Mouse (Mus musculus): ENCODE results near the gene Foxred1. TPM values are rescaled to one million over a fixed set of nuclear protein-coding genes. Genes with fewer than 3 reads are reported as not detected.

Foxred1 gene
- polyA plus RNA-seq (2012; rRNA removed) = 6.1 and 10.6 TPM in 2 replicates

GRCm38 (mm10) chr9:35210542-35211474 lies at the start of gene Foxred1:
Gene Foxred1, minus strand, starts transcription at chr9:35211055.
- H3K36me3 ChIP-seq (ENCODE audit: control insufficient read depth, insufficient read depth, low read length) = peaks cover 51% of the 10 kb centered on the region
- H3K27ac ChIP-seq (ENCODE audit: insufficient read depth, low read depth, low read length) = peak within 1 kb of the TSS; percentile 89
- no peaks in the 10 kb centered on the region for H3K27me3 ChIP-seq (ENCODE audit: control insufficient read depth, insufficient read depth, low read length)
- peak within 1 kb of the TSS; percentile 88 for H3K4me3 ChIP-seq (ENCODE audit: low read depth, low read length)
- under 1% methylated on average over 72 of the region's 72 CpGs for WGBS
- peak; percentile 92 for TF ChIP-seq POLR2A (IDR thresholded peaks at IDR 0.05; ENCODE audit: low read depth, low read length)
- TF ChIP-seq CTCF (IDR thresholded peaks at IDR 0.05; ENCODE audit: extremely low read depth, insufficient read length, insufficient replicate concordance, low read depth, low read length) = no peak
- H3K4me1 ChIP-seq (ENCODE audit: control insufficient read depth, insufficient read depth, insufficient read length, low read length) = peaks cover 5% of the 10 kb centered on the region; the same call in 1 of the 2 replicates

GRCm38 (mm10) chr9:35257365-35257764 lies 46.5 kb upstream of the Foxred1 start:
- H3K4me1 ChIP-seq (ENCODE audit: control insufficient read depth, insufficient read depth, insufficient read length, low read length) = peaks cover 12% of the 10 kb centered on the region; the same call in 1 of the 2 replicates
- TF ChIP-seq CTCF (IDR thresholded peaks at IDR 0.05; ENCODE audit: extremely low read depth, insufficient read length, insufficient replicate concordance, low read depth, low read length) (no peak), POLR2A (IDR thresholded peaks at IDR 0.05; ENCODE audit: low read depth, low read length) (no peak)
- no peak overlapping the region for H3K4me3 ChIP-seq (ENCODE audit: low read depth, low read length)
- H3K27me3 ChIP-seq (ENCODE audit: control insufficient read depth, insufficient read depth, low read length) = no peaks in the 10 kb centered on the region
- peak overlapping the region; percentile 57 for H3K27ac ChIP-seq (ENCODE audit: insufficient read depth, low read depth, low read length)
- WGBS = 34% methylated on average over 7 of the region's 7 CpGs
- H3K36me3 ChIP-seq (ENCODE audit: control insufficient read depth, insufficient read depth, low read length) = peaks cover 7% of the 10 kb centered on the region; the same call in 1 of the 2 replicates

- H3K27ac ChIP-seq (ENCODE audit: insufficient read depth, low read depth, low read length) = no peak overlapping the region
- H3K27me3 ChIP-seq (ENCODE audit: control insufficient read depth, insufficient read depth, low read length) = no peaks in the 10 kb centered on the region
- H3K4me1 ChIP-seq (ENCODE audit: control insufficient read depth, insufficient read depth, insufficient read length, low read length) = no peaks in the 10 kb centered on the region
- H3K4me3 ChIP-seq (ENCODE audit: low read depth, low read length) = no peak overlapping the region
- H3K36me3 ChIP-seq (ENCODE audit: control insufficient read depth, insufficient read depth, low read length) = peaks cover 3% of the 10 kb centered on the region
- TF ChIP-seq POLR2A (IDR thresholded peaks at IDR 0.05; ENCODE audit: low read depth, low read length) (no peak), CTCF (IDR thresholded peaks at IDR 0.05; ENCODE audit: extremely low read depth, insufficient read length, insufficient replicate concordance, low read depth, low read length) (no peak)
These were observed 38.6 kb upstream of the Foxred1 start for GRCm38 (mm10) chr9:35249476-35249875.

- WGBS = 98% methylated on average over 2 of the region's 2 CpGs
- TF ChIP-seq CTCF (IDR thresholded peaks at IDR 0.05; ENCODE audit: extremely low read depth, insufficient read length, insufficient replicate concordance, low read depth, low read length) (no peak), POLR2A (IDR thresholded peaks at IDR 0.05; ENCODE audit: low read depth, low read length) (no peak)
- Histone ChIP-seq H3K27me3 (ENCODE audit: control insufficient read depth, insufficient read depth, low read length) (no peaks in the 10 kb centered on the region), H3K36me3 (ENCODE audit: control insufficient read depth, insufficient read depth, low read length) (peaks cover 5% of the 10 kb centered on the region), H3K4me1 (ENCODE audit: control insufficient read depth, insufficient read depth, insufficient read length, low read length) (no peaks in the 10 kb centered on the region), H3K4me3 (ENCODE audit: low read depth, low read length) (no peak overlapping the region), H3K27ac (ENCODE audit: insufficient read depth, low read depth, low read length) (no peak overlapping the region)
These were observed 36.5 kb upstream of the Foxred1 start for GRCm38 (mm10) chr9:35247405-35247804.

- H3K36me3 ChIP-seq (ENCODE audit: control insufficient read depth, insufficient read depth, low read length) = peaks cover 17% of the 10 kb centered on the region
- H3K27ac ChIP-seq (ENCODE audit: insufficient read depth, low read depth, low read length) = no peak overlapping the region
- TF ChIP-seq POLR2A (IDR thresholded peaks at IDR 0.05; ENCODE audit: low read depth, low read length) (no peak), CTCF (IDR thresholded peaks at IDR 0.05; ENCODE audit: extremely low read depth, insufficient read length, insufficient replicate concordance, low read depth, low read length) (no peak)
- no peaks in the 10 kb centered on the region for H3K4me1 ChIP-seq (ENCODE audit: control insufficient read depth, insufficient read depth, insufficient read length, low read length)
- WGBS = 64% methylated on average over 1 of the region's 1 CpGs
- no peaks in the 10 kb centered on the region for H3K27me3 ChIP-seq (ENCODE audit: control insufficient read depth, insufficient read depth, low read length)
- H3K4me3 ChIP-seq (ENCODE audit: low read depth, low read length) = no peak overlapping the region
These were observed 28.9 kb upstream of the Foxred1 start for GRCm38 (mm10) chr9:35239734-35240133.

GRCm38 (mm10) chr9:35238915-35239571 lies 28.2 kb upstream of the Foxred1 start:
- 80% methylated on average over 6 of the region's 6 CpGs for WGBS
- Histone ChIP-seq H3K27me3 (ENCODE audit: control insufficient read depth, insufficient read depth, low read length) (no peaks in the 10 kb centered on the region), H3K4me1 (ENCODE audit: control insufficient read depth, insufficient read depth, insufficient read length, low read length) (no peaks in the 10 kb centered on the region), H3K27ac (ENCODE audit: insufficient read depth, low read depth, low read length) (no peak overlapping the region), H3K4me3 (ENCODE audit: low read depth, low read length) (no peak overlapping the region), H3K36me3 (ENCODE audit: control insufficient read depth, insufficient read depth, low read length) (peaks cover 23% of the 10 kb centered on the region)
- TF ChIP-seq CTCF (IDR thresholded peaks at IDR 0.05; ENCODE audit: extremely low read depth, insufficient read length, insufficient replicate concordance, low read depth, low read length) = no peak
- no peak for TF ChIP-seq POLR2A (IDR thresholded peaks at IDR 0.05; ENCODE audit: low read depth, low read length)

- Histone ChIP-seq H3K27ac (ENCODE audit: insufficient read depth, low read depth, low read length) (no peak overlapping the region), H3K4me1 (ENCODE audit: control insufficient read depth, insufficient read depth, insufficient read length, low read length) (no peaks in the 10 kb centered on the region), H3K27me3 (ENCODE audit: control insufficient read depth, insufficient read depth, low read length) (no peaks in the 10 kb centered on the region), H3K36me3 (ENCODE audit: control insufficient read depth, insufficient read depth, low read length) (peaks cover 26% of the 10 kb centered on the region), H3K4me3 (ENCODE audit: low read depth, low read length) (no peak overlapping the region)
- 94% methylated on average over 1 of the region's 1 CpGs for WGBS
- TF ChIP-seq POLR2A (IDR thresholded peaks at IDR 0.05; ENCODE audit: low read depth, low read length) (no peak), CTCF (IDR thresholded peaks at IDR 0.05; ENCODE audit: extremely low read depth, insufficient read length, insufficient replicate concordance, low read depth, low read length) (no peak)
These were observed 27.5 kb upstream of the Foxred1 start for GRCm38 (mm10) chr9:35238371-35238770.
